Mouse (Mus musculus) thymus, adult 2 months (tissue): ENCODE results near the gene Nme7.

Source experiments
- CTCF ChIP-seq: fragments of 200-500 bp; IDR thresholded peaks from 2 replicates; pipeline ENCODE4 v1.5.1; 2012; ENCODE audit warnings: mild to moderate bottlenecking, control low read depth, low read length, moderate library complexity, borderline replicate concordance; ENCODE audit not compliant: control insufficient read depth, poor library complexity, insufficient read depth; ENCODE audit errors: extremely low read depth
- POLR2A ChIP-seq: fragments of 200-500 bp; IDR thresholded peaks from 2 replicates; pipeline ENCODE4 v1.6.1; 2012; ENCODE audit warnings: mild to moderate bottlenecking, low read length, control low read depth, moderate library complexity; ENCODE audit not compliant: control insufficient read depth, poor library complexity, insufficient read depth; ENCODE audit errors: extremely low read depth

DNA sequence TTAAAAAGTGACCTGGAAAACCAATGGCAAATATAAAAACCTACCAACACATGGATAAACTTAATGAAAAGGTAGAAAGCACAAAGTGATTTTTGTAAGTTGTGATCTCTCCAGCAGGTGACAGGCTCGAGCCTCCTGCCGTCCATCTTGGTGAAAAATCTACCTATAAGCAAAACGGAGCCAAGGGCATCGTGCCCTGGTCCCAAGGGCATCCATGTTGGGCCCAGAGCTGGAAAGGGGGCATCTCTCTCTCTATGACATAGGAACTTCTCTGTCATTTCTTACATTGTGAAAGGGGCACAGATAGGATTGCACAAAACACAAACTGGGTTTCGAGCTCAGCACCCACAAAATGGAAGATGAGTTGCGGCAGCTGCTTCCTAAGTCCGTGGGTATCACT, 151.7 kb downstream of the Nme7 start:
- TF ChIP-seq POLR2A (no peak), CTCF (no peak)
